Mouse (Mus musculus): Measurements from ENCODE around the gene Rab3c.

DNA sequence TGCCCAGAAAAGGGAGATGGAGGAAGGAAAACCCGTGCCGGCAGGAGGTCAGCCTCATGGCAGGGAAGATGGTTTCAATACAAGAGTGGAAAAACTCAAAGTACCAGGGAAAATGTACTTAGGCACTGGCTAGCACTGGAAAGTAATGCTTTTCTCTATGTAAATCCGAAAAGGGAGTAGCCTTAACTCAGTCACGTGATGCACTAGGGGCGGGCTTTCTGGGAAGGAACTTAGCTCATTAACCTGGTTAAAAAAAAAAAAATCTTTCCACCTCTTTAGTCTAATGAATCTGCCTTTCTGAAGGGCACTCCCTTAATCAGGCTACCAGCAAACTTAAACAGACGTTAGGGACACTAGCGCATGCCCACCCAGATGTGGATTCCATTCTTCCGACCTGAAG lies 249.7 kb downstream of the Rab3c start:
- TF ChIP-seq CTCF (IDR thresholded peaks at IDR 0.05; ENCODE audit: extremely low read depth, insufficient read length, insufficient replicate concordance, low read depth, low read length) (no peak), POLR2A (IDR thresholded peaks at IDR 0.05; ENCODE audit: low read depth, low read length) (no peak)
